13 mouse cellular contexts compared by ENCODE assay signal in genomic region chr12:117451441-117451840, GRCm38 (mm10).
A peak's percentile ranks its signal among the peaks of the same experiment; 100 is the strongest.
DNase-seq lines count a peak whose midpoint lies in the region; ATAC-seq lines count a peak whose summit lies in the region.
"Had no signal": no experiment of that assay in that cellular context is flagged by ENCODE, and none has a peak within 500 bp of the region (broad histone marks: within the 10 kb centered on the region; RNA-seq: fewer than 3 reads in every experiment).

No protein-coding gene starts in this region.

- no peaks in the 10 kb centered on the region for H3K9me3 ChIP-seq in intestine, embryonic 15.5 days
- H3K9me3 ChIP-seq: embryonic facial prominence, embryonic 12.5 days; liver, embryonic 15.5 days had no signal

- H3K36me3 ChIP-seq in intestine, embryonic 15.5 days = no peaks in the 10 kb centered on the region
- H3K36me3 ChIP-seq: embryonic facial prominence, embryonic 12.5 days; liver, embryonic 15.5 days; neural tube, embryonic 13.5 days had no signal

- peak; percentile 15 for DNase-seq in kidney, adult 18-20 months
- DNase-seq in kidney, postnatal 14 days = no peak
- DNase-seq in 416B (ENCODE audit: low read depth) = peak; percentile 24
- DNase-seq in CD8-positive naive resting alpha-beta T cell, adult 2 months (ENCODE audit: low read depth in 2 of 2, low spot score in 2 of 2) = peak; percentile 24 to 25
- DNase-seq in kidney, postnatal 4 days = peak; percentile 10 to 23
- DNase-seq in urinary bladder, postnatal 4 days (ENCODE audit: low spot score in 2 of 2) = no peak
- DNase-seq in right cerebral cortex, postnatal 14 days = no peak
- DNase-seq: adrenal gland, adult 8-10 months; gastrocnemius, postnatal 14 days had no signal

- 66% methylated on average over 4 of the region's 4 CpGs for WGBS in intestine, embryonic 15.5 days

- 0 out of 2 replicates have a peak, but pooled peaks cover 2% of the 10 kb centered on the region for H3K4me1 ChIP-seq in intestine, embryonic 15.5 days (replicated peaks)
- H3K4me1 ChIP-seq: liver, embryonic 15.5 days had no signal

- no peaks in the 10 kb centered on the region for H3K27me3 ChIP-seq in intestine, embryonic 15.5 days (replicated peaks)
- H3K27me3 ChIP-seq: embryonic facial prominence, embryonic 12.5 days; liver, embryonic 15.5 days; neural tube, embryonic 13.5 days had no signal

- ATAC-seq in intestine, embryonic 15.5 days = no peak

- H3K4me2 ChIP-seq in intestine, embryonic 15.5 days (replicated peaks) = no peak overlapping the region
- H3K4me2 ChIP-seq: embryonic facial prominence, embryonic 12.5 days; liver, embryonic 15.5 days; neural tube, embryonic 13.5 days had no signal

- H3K4me3 ChIP-seq in intestine, embryonic 15.5 days (replicated peaks) = no peak overlapping the region
- H3K4me3 ChIP-seq: embryonic facial prominence, embryonic 12.5 days; liver, embryonic 15.5 days; neural tube, embryonic 13.5 days had no signal

- H3K9ac ChIP-seq in intestine, embryonic 15.5 days = no peak overlapping the region
- H3K9ac ChIP-seq: embryonic facial prominence, embryonic 12.5 days; liver, embryonic 15.5 days; neural tube, embryonic 13.5 days had no signal

- no peak overlapping the region for H3K27ac ChIP-seq in intestine, embryonic 15.5 days
- H3K27ac ChIP-seq: embryonic facial prominence, embryonic 12.5 days; liver, embryonic 15.5 days; neural tube, embryonic 13.5 days had no signal

Comparison
In these comparisons a context has a peak if more than half of its experiments do, and no peak if none do; other contexts are left out.
1. DNase-seq: peak in kidney, adult 18-20 months (single experiment), 416B (single experiment), CD8-positive naive resting alpha-beta T cell, adult 2 months (2 of 2) and kidney, postnatal 4 days (2 of 2); none in kidney, postnatal 14 days (single experiment), urinary bladder, postnatal 4 days (0 of 2) and right cerebral cortex, postnatal 14 days (single experiment).